Mouse (Mus musculus): Measurements from ENCODE around the gene Slx4. TPM values are rescaled to one million over a fixed set of nuclear protein-coding genes. Genes with fewer than 3 reads are reported as not detected.

The Slx4 gene
- polyA plus RNA-seq, 1 experiment: 14.5 TPM

DNA sequence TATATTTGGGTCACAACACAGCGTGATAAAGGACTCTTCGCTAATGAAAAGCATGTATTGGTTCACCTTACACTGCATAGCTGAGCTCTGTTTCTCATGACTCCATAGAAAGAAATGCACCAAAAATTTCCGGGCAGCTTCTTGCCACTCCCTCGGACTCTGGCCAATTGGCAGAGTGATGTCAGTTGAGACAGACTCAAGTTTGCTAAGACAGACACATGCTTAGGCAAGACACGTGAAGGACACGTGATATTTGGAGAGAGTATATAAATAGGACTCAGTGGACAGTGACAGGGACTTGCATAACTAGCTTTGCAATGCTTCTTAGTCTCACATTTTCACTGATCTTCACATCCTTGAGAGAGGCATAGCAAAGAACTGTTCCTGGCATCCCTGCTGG is 47.2 kb downstream of the Slx4 start:
- TF ChIP-seq POLR2A (IDR thresholded peaks at IDR 0.05; ENCODE audit: borderline replicate concordance, control insufficient read depth, low read depth, low read length): no peak
- no peak for TF ChIP-seq CTCF (IDR thresholded peaks at IDR 0.05; ENCODE audit: control insufficient read depth, insufficient read depth, low read length)
- no peaks in the 10 kb centered on the region for H3K4me1 ChIP-seq (ENCODE audit: control insufficient read depth, insufficient read depth, low read length)
- no peak overlapping the region for H3K4me3 ChIP-seq (replicated peaks; ENCODE audit: control insufficient read depth, low read depth, low read length)
- 74% methylated on average over 6 of the region's 6 CpGs for WGBS
- no peak overlapping the region for H3K27ac ChIP-seq (ENCODE audit: control insufficient read depth, insufficient read depth, low read depth, low read length, poor library complexity)

DNA sequence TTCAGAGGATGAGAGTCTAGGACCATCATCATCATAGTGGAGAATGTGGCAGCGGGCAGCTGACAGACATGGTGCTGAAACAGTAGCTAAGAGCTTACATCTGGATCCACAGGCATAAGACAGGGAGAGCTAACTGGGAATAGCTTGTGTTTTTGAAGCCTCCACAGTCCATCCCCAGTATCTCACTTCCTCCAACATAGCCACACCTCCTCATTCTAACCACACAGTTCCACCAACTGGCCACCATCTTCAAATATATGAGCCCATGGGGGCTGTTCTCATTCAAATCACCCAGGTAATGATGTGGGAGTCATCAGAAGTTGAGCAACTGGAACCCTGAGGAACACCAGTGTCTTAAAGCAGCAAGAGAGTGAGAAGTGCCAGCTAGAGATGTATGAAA is 52.4 kb downstream of the Slx4 start:
- no peaks in the 10 kb centered on the region for H3K4me1 ChIP-seq (ENCODE audit: control insufficient read depth, insufficient read depth, low read length)
- no peak overlapping the region for H3K4me3 ChIP-seq (replicated peaks; ENCODE audit: control insufficient read depth, low read depth, low read length)
- TF ChIP-seq CTCF (IDR thresholded peaks at IDR 0.05; ENCODE audit: control insufficient read depth, insufficient read depth, low read length) (no peak), POLR2A (IDR thresholded peaks at IDR 0.05; ENCODE audit: borderline replicate concordance, control insufficient read depth, low read depth, low read length) (no peak)
- WGBS: 81% methylated on average over 1 of the region's 1 CpGs
- no peak overlapping the region for H3K27ac ChIP-seq (ENCODE audit: control insufficient read depth, insufficient read depth, low read depth, low read length, poor library complexity)

DNA sequence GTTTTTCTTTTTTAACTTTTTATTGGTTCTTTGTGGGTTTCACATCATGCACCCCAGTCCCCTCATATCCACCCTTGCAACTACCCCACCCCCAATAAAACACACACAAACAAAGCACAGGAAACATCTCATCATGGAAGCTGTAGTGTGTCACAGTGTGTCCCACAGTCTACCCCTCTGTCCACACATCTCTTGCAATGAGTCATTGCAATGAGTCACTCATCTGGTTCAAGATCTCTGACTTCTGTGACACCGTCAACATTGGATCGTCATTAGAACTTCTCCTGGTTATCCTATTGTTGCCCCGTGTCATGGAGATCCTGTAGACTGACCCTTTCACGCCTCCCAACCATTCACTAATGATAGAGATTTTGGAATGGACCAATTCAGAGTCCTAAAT is 68.9 kb downstream of the Slx4 start:
- H3K4me1 ChIP-seq (ENCODE audit: control insufficient read depth, insufficient read depth, low read length): 0 out of 2 replicates have a peak, but pooled peaks cover 1% of the 10 kb centered on the region
- no peak for TF ChIP-seq CTCF (IDR thresholded peaks at IDR 0.05; ENCODE audit: control insufficient read depth, insufficient read depth, low read length)
- no peak for TF ChIP-seq POLR2A (IDR thresholded peaks at IDR 0.05; ENCODE audit: borderline replicate concordance, control insufficient read depth, low read depth, low read length)
- 78% methylated on average over 4 of the region's 4 CpGs for WGBS
- H3K4me3 ChIP-seq (replicated peaks; ENCODE audit: control insufficient read depth, low read depth, low read length): no peak overlapping the region
- no peak overlapping the region for H3K27ac ChIP-seq (ENCODE audit: control insufficient read depth, insufficient read depth, low read depth, low read length, poor library complexity)

DNA sequence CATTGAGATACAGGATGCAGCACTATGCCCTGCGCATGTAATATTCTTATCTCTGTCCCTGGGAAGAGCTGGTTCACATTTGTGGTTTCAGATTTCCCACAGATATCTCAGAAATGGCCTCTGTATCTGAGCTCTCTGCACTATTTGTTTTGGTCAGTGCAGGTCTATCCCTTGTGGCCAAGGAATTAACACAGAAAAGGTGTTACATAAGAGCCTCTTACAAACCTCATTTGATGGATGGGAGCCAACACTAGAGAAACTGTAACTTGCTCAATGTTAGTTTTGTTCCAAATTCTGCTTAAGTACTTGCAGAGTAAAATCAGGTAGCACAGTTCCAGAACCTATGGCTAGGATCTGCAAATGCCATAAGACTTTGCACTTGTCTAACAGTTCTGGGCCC is 69.5 kb downstream of the Slx4 start:
- Histone ChIP-seq H3K4me3 (replicated peaks; ENCODE audit: control insufficient read depth, low read depth, low read length) (no peak overlapping the region), H3K4me1 (ENCODE audit: control insufficient read depth, insufficient read depth, low read length) (peaks cover 2% of the 10 kb centered on the region; the same call in 1 of the 2 replicates), H3K27ac (ENCODE audit: control insufficient read depth, insufficient read depth, low read depth, low read length, poor library complexity) (no peak overlapping the region)
- 52% methylated on average over 1 of the region's 1 CpGs for WGBS
- TF ChIP-seq POLR2A (IDR thresholded peaks at IDR 0.05; ENCODE audit: borderline replicate concordance, control insufficient read depth, low read depth, low read length) (no peak), CTCF (IDR thresholded peaks at IDR 0.05; ENCODE audit: control insufficient read depth, insufficient read depth, low read length) (no peak)

GRCm38 (mm10) chr16:3933536-3933935 is 70.0 kb downstream of the Slx4 start:
- peaks cover 3% of the 10 kb centered on the region; the same call in 1 of the 2 replicates for H3K4me1 ChIP-seq (ENCODE audit: control insufficient read depth, insufficient read depth, low read length)
- no peak overlapping the region for H3K27ac ChIP-seq (ENCODE audit: control insufficient read depth, insufficient read depth, low read depth, low read length, poor library complexity)
- TF ChIP-seq POLR2A (IDR thresholded peaks at IDR 0.05; ENCODE audit: borderline replicate concordance, control insufficient read depth, low read depth, low read length) (no peak), CTCF (IDR thresholded peaks at IDR 0.05; ENCODE audit: control insufficient read depth, insufficient read depth, low read length) (no peak)
- WGBS: 72% methylated on average over 6 of the region's 6 CpGs
- no peak overlapping the region for H3K4me3 ChIP-seq (replicated peaks; ENCODE audit: control insufficient read depth, low read depth, low read length)

- no peak overlapping the region; the same call in 1 of the 2 replicates for H3K27ac ChIP-seq (ENCODE audit: control insufficient read depth, insufficient read depth, low read depth, low read length, poor library complexity)
- peaks cover 3% of the 10 kb centered on the region; the same call in 1 of the 2 replicates for H3K4me1 ChIP-seq (ENCODE audit: control insufficient read depth, insufficient read depth, low read length)
- peak overlapping the region; percentile 17 for H3K4me3 ChIP-seq (replicated peaks; ENCODE audit: control insufficient read depth, low read depth, low read length)
- TF ChIP-seq POLR2A (IDR thresholded peaks at IDR 0.05; ENCODE audit: borderline replicate concordance, control insufficient read depth, low read depth, low read length) (no peak), CTCF (IDR thresholded peaks at IDR 0.05; ENCODE audit: control insufficient read depth, insufficient read depth, low read length) (no peak)
- WGBS: 56% methylated on average over 7 of the region's 7 CpGs
These were observed 74.4 kb downstream of the Slx4 start for GRCm38 (mm10) chr16:3929151-3929550.

Other genes starting within 250 kb of the Slx4 start
- gene Olfr15, start 172.9 kb downstream of the Slx4 start, polyA plus RNA-seq (2011; ENCODE audit: insufficient read depth, insufficient read length, low replicate concordance, missing spikeins): not detected in 2 replicates
- gene Zfp174, start 156.5 kb downstream of the Slx4 start, polyA plus RNA-seq (2011; ENCODE audit: insufficient read depth, insufficient read length, low replicate concordance, missing spikeins): 0.42 and 0.70 TPM in 2 replicates
- 14.0 and 42.4 TPM in 2 replicates for gene Naa60, start 131.4 kb downstream of the Slx4 start, polyA plus RNA-seq (2011; ENCODE audit: insufficient read depth, insufficient read length, low replicate concordance, missing spikeins)
- gene Zfp597, start 119.2 kb downstream of the Slx4 start, polyA plus RNA-seq (2011; ENCODE audit: insufficient read depth, insufficient read length, low replicate concordance, missing spikeins): 4.8 and 19.2 TPM in 2 replicates
- gene Gm20695, start 119.1 kb downstream of the Slx4 start, polyA plus RNA-seq (2011; ENCODE audit: insufficient read depth, insufficient read length, low replicate concordance, missing spikeins): not detected in 2 replicates
- gene 1700037C18Rik, start 95.1 kb downstream of the Slx4 start, polyA plus RNA-seq (2011; ENCODE audit: insufficient read depth, insufficient read length, low replicate concordance, missing spikeins): 4.3 and 8.0 TPM in 2 replicates
- 5.5 and 12.5 TPM in 2 replicates for gene Cluap1, start 95.0 kb downstream of the Slx4 start, polyA plus RNA-seq (2011; ENCODE audit: insufficient read depth, insufficient read length, low replicate concordance, missing spikeins)
- gene Nlrc3, start 27.1 kb downstream of the Slx4 start, polyA plus RNA-seq (2011; ENCODE audit: insufficient read depth, insufficient read length, low replicate concordance, missing spikeins): 2.9 and 3.0 TPM in 2 replicates
- gene Dnase1, start 33.2 kb upstream of the Slx4 start, polyA plus RNA-seq (2011; ENCODE audit: insufficient read depth, insufficient read length, low replicate concordance, missing spikeins): 1.2 TPM in 1 of 2 replicates, not detected in the other
- 21.3 and 47.1 TPM in 2 replicates for gene Trap1, start 74.1 kb upstream of the Slx4 start, polyA plus RNA-seq (2011; ENCODE audit: insufficient read depth, insufficient read length, low replicate concordance, missing spikeins)
- gene Crebbp, start 210.2 kb upstream of the Slx4 start, polyA plus RNA-seq (2011; ENCODE audit: insufficient read depth, insufficient read length, low replicate concordance, missing spikeins): 25.9 and 42.5 TPM in 2 replicates

All from bone marrow, adult 2 months (tissue).